Mouse (Mus musculus) C2C12 (cell line): Measurements from ENCODE around the gene Loxl4.

Source experiments
- CTCF ChIP-seq: IDR thresholded peaks from one replicate; pipeline ENCODE4 v1.5.1; 2011; ENCODE audit not compliant: control insufficient read depth, insufficient read depth, insufficient read length
- FOSL1 ChIP-seq: IDR thresholded peaks from one replicate; pipeline ENCODE4 v1.8.0; 2011; ENCODE audit warnings: mild to moderate bottlenecking, low read length; ENCODE audit not compliant: poor library complexity, insufficient read depth, severe bottlenecking
- MAX ChIP-seq: IDR thresholded peaks from one replicate; pipeline ENCODE4 v1.6.1; 2011; ENCODE audit warnings: mild to moderate bottlenecking, control low read depth
- MYOD1 ChIP-seq: IDR thresholded peaks from one replicate; pipeline ENCODE4 v1.6.1; 2011; ENCODE audit warnings: low read depth; ENCODE audit not compliant: control insufficient read depth, insufficient read length
- MYOG ChIP-seq: IDR thresholded peaks from one replicate; pipeline ENCODE4 v1.6.1; 2011; ENCODE audit not compliant: control insufficient read depth, insufficient read length; ENCODE audit errors: extremely low read depth
- USF1 ChIP-seq: IDR thresholded peaks from one replicate; pipeline ENCODE4 v1.6.1; 2011; ENCODE audit warnings: low read depth, mild to moderate bottlenecking, control low read depth, moderate library complexity

DNA sequence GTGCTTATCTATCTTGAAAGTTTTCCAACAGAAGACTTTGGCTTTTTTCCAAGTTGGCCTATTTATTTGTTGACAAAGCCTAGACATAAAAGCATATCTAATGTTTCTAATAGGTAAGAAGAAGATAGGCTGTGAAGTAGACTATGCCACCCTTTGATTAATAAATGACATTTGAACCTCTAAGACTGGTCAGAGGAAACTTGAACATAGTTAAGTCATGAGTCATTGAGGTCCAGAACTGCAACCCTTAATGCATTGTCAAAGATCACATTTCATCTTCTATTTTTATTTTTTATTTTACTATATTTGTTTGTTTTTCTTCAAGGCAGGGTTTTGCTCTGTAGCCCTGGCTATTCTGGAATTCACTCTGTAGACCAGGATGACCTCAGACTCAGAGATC lies 45.6 kb downstream of the Loxl4 start:
- TF ChIP-seq CTCF = no peak
- TF ChIP-seq MYOG = no peak
- no peak for TF ChIP-seq USF1
- TF ChIP-seq MAX = no peak
- no peak for TF ChIP-seq MYOD1
- no peak for TF ChIP-seq FOSL1
